Mouse (Mus musculus) testis, adult 2 months (tissue): Measurements from ENCODE around the gene Acsl5.

Source experiments
- CTCF ChIP-seq: fragments of 200-500 bp; IDR thresholded peaks from 2 replicates; pipeline ENCODE4 v1.5.1; 2012; ENCODE audit warnings: low read depth, mild to moderate bottlenecking, inconsistent platforms, low read length, moderate library complexity; ENCODE audit not compliant: control insufficient read depth, insufficient read depth, insufficient replicate concordance
- POLR2A ChIP-seq: fragments of 200-500 bp; IDR thresholded peaks from 2 replicates; pipeline ENCODE4 v1.6.1; 2012; ENCODE audit warnings: low read depth, mild to moderate bottlenecking, inconsistent platforms, low read length, moderate library complexity; ENCODE audit not compliant: control insufficient read depth

DNA sequence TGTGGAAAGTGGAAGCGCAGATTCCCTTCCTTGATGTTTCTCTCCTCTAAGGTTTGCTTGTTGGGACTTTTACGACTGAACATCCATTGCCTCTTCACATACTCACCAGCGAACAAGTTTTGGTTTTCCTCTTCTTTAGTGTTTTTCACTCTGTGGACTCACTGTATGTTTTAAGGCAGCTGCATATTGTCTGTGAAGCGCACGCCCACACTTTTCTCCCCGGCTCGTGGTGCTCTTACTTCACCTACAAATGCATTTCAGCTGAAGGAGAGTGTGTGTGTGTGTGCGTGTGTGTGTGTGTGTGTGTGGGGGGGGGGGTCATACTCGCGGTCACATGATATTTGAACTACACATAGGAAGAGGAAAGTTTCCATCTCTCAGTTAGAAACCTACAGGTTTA is 85.9 kb downstream of the Acsl5 start:
- TF ChIP-seq POLR2A (no peak), CTCF (no peak)
